Mouse (Mus musculus): ENCODE measurements around the gene Nodal. TPM values are rescaled to one million over a fixed set of nuclear protein-coding genes. Genes with fewer than 3 reads are reported as not detected.

Gene Nodal
- total and polyA plus RNA-seq, 2 experiments: 0.06 to 0.18 TPM

DNA sequence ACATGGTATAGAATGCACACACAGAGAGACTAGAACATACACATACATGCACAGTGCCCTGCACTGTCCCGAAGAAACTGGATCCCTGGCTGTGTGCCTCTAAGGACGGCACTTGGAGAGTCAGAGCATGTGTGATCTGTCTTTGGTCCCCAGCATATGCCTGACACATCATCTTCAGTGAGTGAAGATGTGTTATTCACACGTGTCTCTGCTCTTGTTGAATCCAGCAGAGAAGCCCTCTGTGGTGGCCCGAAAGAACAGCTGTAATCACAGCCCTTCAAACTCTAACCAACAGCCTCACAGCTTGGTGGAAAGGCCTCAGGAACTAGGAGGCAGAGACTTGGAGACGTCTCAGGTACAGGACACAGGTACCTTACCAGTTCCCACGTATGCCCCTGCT, 32.6 kb upstream of the Nodal start:
- 96% methylated on average over 6 of the region's 6 CpGs for WGBS
- H3K79me2 ChIP-seq (ENCODE audit: control insufficient read depth, insufficient read depth, low read length): no peaks in the 10 kb centered on the region; the same call in 1 of the 2 replicates
- no peak overlapping the region for H3K4me3 ChIP-seq (ENCODE audit: insufficient read depth, low read depth, low read length)
- TF ChIP-seq POLR2A (IDR thresholded peaks at IDR 0.05; ENCODE audit: extremely low read depth, insufficient read depth, low read length): no peak
- no peak for TF ChIP-seq CTCF (IDR thresholded peaks at IDR 0.05; ENCODE audit: low read depth, low read length)
- peaks cover 2% of the 10 kb centered on the region; the same call in 1 of the 2 replicates for H3K4me1 ChIP-seq (ENCODE audit: control insufficient read depth, insufficient read depth, low read length)
- H3K9ac ChIP-seq (ENCODE audit: low read depth, low read length): no peak overlapping the region
- no peak for DNase-seq (ENCODE audit: extremely low read depth, low read depth, low spot score)
- H3K27me3 ChIP-seq (ENCODE audit: control insufficient read depth, insufficient read depth, low read length): no peaks in the 10 kb centered on the region
- H3K27ac ChIP-seq (replicated peaks; ENCODE audit: insufficient read depth, low read depth, low read length): no peak overlapping the region
- no peaks in the 10 kb centered on the region for H3K36me3 ChIP-seq (ENCODE audit: control insufficient read depth, insufficient read depth, low read length)

- peaks cover 2% of the 10 kb centered on the region; the same call in 1 of the 2 replicates for H3K4me1 ChIP-seq (ENCODE audit: control insufficient read depth, insufficient read depth, low read length)
- H3K36me3 ChIP-seq (ENCODE audit: control insufficient read depth, insufficient read depth, low read length): no peaks in the 10 kb centered on the region
- H3K79me2 ChIP-seq (ENCODE audit: control insufficient read depth, insufficient read depth, low read length): no peaks in the 10 kb centered on the region; the same call in 1 of the 2 replicates
- no peak overlapping the region for H3K27ac ChIP-seq (replicated peaks; ENCODE audit: insufficient read depth, low read depth, low read length)
- H3K4me3 ChIP-seq (ENCODE audit: insufficient read depth, low read depth, low read length): no peak overlapping the region
- TF ChIP-seq POLR2A (IDR thresholded peaks at IDR 0.05; ENCODE audit: extremely low read depth, insufficient read depth, low read length): no peak
- no peak for TF ChIP-seq CTCF (IDR thresholded peaks at IDR 0.05; ENCODE audit: low read depth, low read length)
- DNase-seq (ENCODE audit: extremely low read depth, low read depth, low spot score): no peak
- H3K9ac ChIP-seq (ENCODE audit: low read depth, low read length): no peak overlapping the region
- no peaks in the 10 kb centered on the region for H3K27me3 ChIP-seq (ENCODE audit: control insufficient read depth, insufficient read depth, low read length)
- 77% methylated on average over 6 of the region's 6 CpGs for WGBS
These were observed 31.5 kb upstream of the Nodal start for GRCm38 (mm10) chr10:61386284-61386683.

- 88% methylated on average over 5 of the region's 5 CpGs for WGBS
- H3K4me1 ChIP-seq (ENCODE audit: control insufficient read depth, insufficient read depth, low read length): no peaks in the 10 kb centered on the region
- no peak overlapping the region for H3K9ac ChIP-seq (ENCODE audit: low read depth, low read length)
- no peaks in the 10 kb centered on the region for H3K79me2 ChIP-seq (ENCODE audit: control insufficient read depth, insufficient read depth, low read length)
- TF ChIP-seq CTCF (IDR thresholded peaks at IDR 0.05; ENCODE audit: low read depth, low read length) (no peak), POLR2A (IDR thresholded peaks at IDR 0.05; ENCODE audit: extremely low read depth, insufficient read depth, low read length) (no peak)
- no peaks in the 10 kb centered on the region for H3K27me3 ChIP-seq (ENCODE audit: control insufficient read depth, insufficient read depth, low read length)
- DNase-seq (ENCODE audit: extremely low read depth, low read depth, low spot score): no peak
- no peak overlapping the region for H3K4me3 ChIP-seq (ENCODE audit: insufficient read depth, low read depth, low read length)
- no peak overlapping the region for H3K27ac ChIP-seq (replicated peaks; ENCODE audit: insufficient read depth, low read depth, low read length)
- H3K36me3 ChIP-seq (ENCODE audit: control insufficient read depth, insufficient read depth, low read length): no peaks in the 10 kb centered on the region
These were observed 28.8 kb upstream of the Nodal start for GRCm38 (mm10) chr10:61389020-61389419.

DNA sequence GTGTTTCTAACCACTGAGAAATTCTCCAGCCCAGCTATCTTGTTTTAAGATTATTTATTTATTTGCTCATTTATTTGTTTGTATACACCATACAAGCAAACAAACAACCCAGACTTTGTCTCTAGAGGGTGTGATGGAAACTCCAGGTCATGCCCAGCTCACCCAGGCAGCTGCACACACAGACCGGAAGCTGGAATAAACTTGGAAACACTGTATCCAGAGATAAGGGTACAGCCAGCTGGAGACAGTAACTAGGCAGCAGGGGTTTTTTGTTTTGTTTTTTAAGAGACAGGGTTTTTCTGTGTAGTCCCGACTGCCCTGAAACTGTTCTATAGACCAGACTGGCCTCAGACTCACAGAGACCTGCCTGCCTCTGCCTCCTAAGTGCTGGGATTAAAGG, 27.6 kb upstream of the Nodal start:
- Histone ChIP-seq H3K4me3 (ENCODE audit: insufficient read depth, low read depth, low read length) (no peak overlapping the region), H3K9ac (ENCODE audit: low read depth, low read length) (no peak overlapping the region), H3K27me3 (ENCODE audit: control insufficient read depth, insufficient read depth, low read length) (no peaks in the 10 kb centered on the region), H3K27ac (replicated peaks; ENCODE audit: insufficient read depth, low read depth, low read length) (no peak overlapping the region), H3K79me2 (ENCODE audit: control insufficient read depth, insufficient read depth, low read length) (no peaks in the 10 kb centered on the region), H3K4me1 (ENCODE audit: control insufficient read depth, insufficient read depth, low read length) (no peaks in the 10 kb centered on the region), H3K36me3 (ENCODE audit: control insufficient read depth, insufficient read depth, low read length) (no peaks in the 10 kb centered on the region)
- WGBS: 67% methylated on average over 2 of the region's 2 CpGs
- no peak for DNase-seq (ENCODE audit: extremely low read depth, low read depth, low spot score)
- TF ChIP-seq CTCF (IDR thresholded peaks at IDR 0.05; ENCODE audit: low read depth, low read length) (no peak), POLR2A (IDR thresholded peaks at IDR 0.05; ENCODE audit: extremely low read depth, insufficient read depth, low read length) (no peak)

GRCm38 (mm10) chr10:61392584-61392983, 25.2 kb upstream of the Nodal start:
- no peak for DNase-seq (ENCODE audit: extremely low read depth, low read depth, low spot score)
- no peak overlapping the region for H3K4me3 ChIP-seq (ENCODE audit: insufficient read depth, low read depth, low read length)
- no peak overlapping the region for H3K27ac ChIP-seq (replicated peaks; ENCODE audit: insufficient read depth, low read depth, low read length)
- H3K79me2 ChIP-seq (ENCODE audit: control insufficient read depth, insufficient read depth, low read length): no peaks in the 10 kb centered on the region
- no peaks in the 10 kb centered on the region for H3K27me3 ChIP-seq (ENCODE audit: control insufficient read depth, insufficient read depth, low read length)
- H3K4me1 ChIP-seq (ENCODE audit: control insufficient read depth, insufficient read depth, low read length): no peaks in the 10 kb centered on the region
- 47% methylated on average over 4 of the region's 4 CpGs for WGBS
- no peaks in the 10 kb centered on the region for H3K36me3 ChIP-seq (ENCODE audit: control insufficient read depth, insufficient read depth, low read length)
- TF ChIP-seq POLR2A (IDR thresholded peaks at IDR 0.05; ENCODE audit: extremely low read depth, insufficient read depth, low read length) (no peak), CTCF (IDR thresholded peaks at IDR 0.05; ENCODE audit: low read depth, low read length) (no peak)
- H3K9ac ChIP-seq (ENCODE audit: low read depth, low read length): no peak overlapping the region

DNA sequence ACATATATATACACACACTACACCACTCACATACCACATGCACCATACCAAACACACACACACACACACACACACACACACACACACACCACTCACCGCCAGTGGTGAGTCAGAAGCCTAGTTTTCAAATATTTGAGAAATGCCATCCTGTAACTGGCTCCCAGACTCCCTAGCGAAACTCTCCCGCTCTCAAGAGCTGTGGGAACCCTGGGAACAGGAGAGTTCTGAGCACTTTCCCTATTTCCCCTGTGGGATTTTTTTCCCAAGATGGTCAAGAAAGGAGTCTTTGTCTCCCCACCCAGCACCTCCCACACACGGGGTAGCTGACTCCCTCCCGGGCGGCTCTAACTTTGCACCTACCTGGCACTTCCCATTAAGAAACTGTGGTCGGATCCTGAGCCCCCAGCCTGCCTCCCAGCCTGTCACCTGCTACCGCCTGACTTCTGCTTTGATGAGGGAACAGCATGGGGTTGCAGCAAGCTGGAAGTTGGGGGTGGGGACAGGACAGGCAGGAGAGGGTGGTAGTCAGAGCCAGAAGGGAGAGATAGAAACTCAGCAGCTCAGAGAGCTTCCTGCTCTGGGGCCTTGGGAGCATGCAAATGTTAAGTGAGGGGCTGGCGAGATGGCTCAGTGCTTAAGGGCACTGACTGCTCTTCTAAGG, 23.2 kb upstream of the Nodal start:
- Histone ChIP-seq H3K9ac (ENCODE audit: low read depth, low read length) (no peak overlapping the region), H3K4me3 (ENCODE audit: insufficient read depth, low read depth, low read length) (no peak overlapping the region), H3K4me1 (ENCODE audit: control insufficient read depth, insufficient read depth, low read length) (no peaks in the 10 kb centered on the region), H3K27ac (replicated peaks; ENCODE audit: insufficient read depth, low read depth, low read length) (no peak overlapping the region), H3K36me3 (ENCODE audit: control insufficient read depth, insufficient read depth, low read length) (no peaks in the 10 kb centered on the region), H3K27me3 (ENCODE audit: control insufficient read depth, insufficient read depth, low read length) (no peaks in the 10 kb centered on the region), H3K79me2 (ENCODE audit: control insufficient read depth, insufficient read depth, low read length) (no peaks in the 10 kb centered on the region)
- 45% methylated on average over 9 of the region's 9 CpGs for WGBS
- TF ChIP-seq CTCF (IDR thresholded peaks at IDR 0.05; ENCODE audit: low read depth, low read length): no peak
- TF ChIP-seq POLR2A (IDR thresholded peaks at IDR 0.05; ENCODE audit: extremely low read depth, insufficient read depth, low read length): no peak
- no peak for DNase-seq (ENCODE audit: extremely low read depth, low read depth, low spot score)

Data from liver, adult 2 months (tissue).